Mouse (Mus musculus) testis, postnatal 14 days (tissue): ENCODE results near the gene Phf2.
"Not testable (repeated sequence)": the region's sequence is repeated elsewhere in the genome, so short reads cannot be mapped to it uniquely, and the experiment has no call there.

Experiments
- DNase-seq: peaks from one replicate; pipeline ENCODE4 v3.0.0; 2021; ENCODE audit warnings: low spot score

Phf2 gene

DNA sequence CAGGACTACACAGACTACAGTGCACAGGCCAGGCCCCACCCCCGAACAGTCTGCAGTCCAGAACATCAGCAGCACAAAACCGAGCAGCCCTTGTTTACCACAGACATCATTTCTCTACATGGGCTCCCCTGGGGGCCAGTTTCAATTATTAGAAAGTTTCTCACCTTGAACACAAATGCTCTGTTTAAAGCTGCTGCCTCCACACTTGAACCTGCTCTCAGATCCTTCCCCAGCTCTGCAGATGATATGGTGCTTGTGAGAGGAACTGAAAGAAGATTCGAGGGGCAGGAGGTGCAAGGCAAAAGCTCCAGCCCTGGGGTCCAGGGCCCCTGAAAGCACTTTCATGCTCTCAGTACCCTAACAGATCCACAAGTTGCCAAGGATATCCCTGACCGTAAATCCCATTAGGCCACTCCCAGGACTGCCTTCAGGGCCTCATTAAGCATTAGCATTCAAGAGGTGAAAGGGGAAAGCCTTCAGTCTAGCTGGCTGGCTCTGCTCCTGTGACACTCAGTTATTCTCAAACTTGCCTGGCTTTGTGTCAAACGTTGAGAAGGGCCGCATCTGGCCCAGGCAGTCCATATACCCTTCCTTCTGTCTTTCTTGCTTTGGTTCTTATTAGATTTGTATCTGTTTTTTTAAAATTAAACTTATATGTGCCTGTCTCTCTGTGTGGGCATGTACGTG lies 13.5 kb downstream of the Phf2 start:
- no peak for DNase-seq

DNA sequence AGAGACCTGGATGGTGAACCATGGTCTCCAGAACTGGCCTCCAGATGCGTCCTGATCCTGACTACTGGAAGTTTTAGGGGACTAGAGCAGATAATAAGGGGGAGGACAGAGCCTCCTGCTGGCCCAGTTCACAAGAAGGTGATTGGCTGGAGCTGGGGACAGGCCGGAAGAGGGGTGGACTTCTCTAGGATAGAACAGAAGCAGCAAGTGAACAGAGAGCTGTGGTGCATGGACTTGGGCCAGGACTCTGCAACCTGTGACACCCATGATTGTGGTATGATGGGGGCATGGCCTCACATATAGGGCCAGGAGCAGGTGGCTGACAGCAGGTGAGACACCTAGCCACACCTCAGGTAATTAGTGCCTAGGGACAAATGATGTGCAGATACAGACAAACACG lies 17.0 kb downstream of the Phf2 start:
- DNase-seq: no peak

- no peak for DNase-seq
Measured at GRCm38 (mm10) chr13:48853475-48853874, 17.4 kb downstream of the Phf2 start.

DNA sequence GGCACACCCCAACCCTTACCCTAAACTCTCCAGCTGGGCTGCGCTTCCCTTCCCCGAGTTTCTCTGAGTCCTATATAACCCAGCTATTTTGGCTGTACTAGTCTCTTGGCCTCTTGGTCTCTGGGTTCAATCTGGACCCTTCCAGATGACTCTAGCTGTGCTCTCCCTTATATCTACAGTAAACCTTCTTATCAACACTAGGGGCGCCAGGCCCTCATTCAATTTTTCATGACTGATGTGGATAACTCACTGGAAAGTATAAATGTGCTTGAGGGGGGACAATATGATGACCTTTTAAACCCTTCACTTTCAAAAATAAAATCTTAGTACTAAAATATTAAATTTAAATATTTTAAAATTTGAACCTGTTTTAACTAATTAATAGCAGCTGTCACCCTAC lies 18.1 kb downstream of the Phf2 start:
- no peak for DNase-seq

DNA sequence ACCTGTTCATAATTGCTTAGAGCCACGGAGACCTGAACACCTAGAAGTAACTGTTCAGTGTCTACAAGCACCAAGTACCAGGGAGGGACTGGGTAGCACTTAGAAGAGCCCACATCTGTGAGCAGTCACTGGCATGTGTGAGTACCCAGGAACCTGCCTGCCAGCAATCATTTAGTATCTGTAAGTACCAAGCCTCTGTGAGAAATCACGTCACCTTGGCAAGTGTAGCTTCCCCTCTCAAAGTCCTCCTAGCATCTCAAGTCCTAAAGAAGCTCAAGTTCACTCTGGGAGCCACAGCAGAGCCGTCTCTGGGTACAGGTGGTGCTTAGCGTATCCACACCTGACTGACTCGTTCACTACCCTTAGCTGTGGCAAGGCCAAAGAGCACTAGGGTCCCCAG lies 19.2 kb downstream of the Phf2 start:
- no peak for DNase-seq

- DNase-seq: no peak
Measured at GRCm38 (mm10) chr13:48850771-48851170, 20.1 kb downstream of the Phf2 start.

DNA sequence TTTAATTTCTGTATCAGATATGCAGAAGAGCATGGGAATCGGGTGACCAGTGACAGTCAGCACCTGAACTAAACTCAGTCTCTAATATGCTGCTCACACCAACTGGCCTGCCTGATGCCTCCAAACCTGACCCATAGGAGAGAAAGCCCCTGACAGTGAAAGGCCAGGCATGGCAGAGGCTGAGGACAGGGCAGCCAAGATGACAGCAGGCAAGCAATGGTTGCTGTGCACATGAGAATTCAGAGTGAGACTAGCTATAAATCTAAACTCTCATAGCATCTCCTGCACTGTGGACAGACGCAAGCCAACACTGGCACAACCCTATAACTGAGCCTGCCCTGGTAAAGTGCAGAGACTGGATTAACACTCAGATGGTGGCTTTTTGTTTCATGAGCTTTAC lies 20.6 kb downstream of the Phf2 start:
- DNase-seq: no peak

DNA sequence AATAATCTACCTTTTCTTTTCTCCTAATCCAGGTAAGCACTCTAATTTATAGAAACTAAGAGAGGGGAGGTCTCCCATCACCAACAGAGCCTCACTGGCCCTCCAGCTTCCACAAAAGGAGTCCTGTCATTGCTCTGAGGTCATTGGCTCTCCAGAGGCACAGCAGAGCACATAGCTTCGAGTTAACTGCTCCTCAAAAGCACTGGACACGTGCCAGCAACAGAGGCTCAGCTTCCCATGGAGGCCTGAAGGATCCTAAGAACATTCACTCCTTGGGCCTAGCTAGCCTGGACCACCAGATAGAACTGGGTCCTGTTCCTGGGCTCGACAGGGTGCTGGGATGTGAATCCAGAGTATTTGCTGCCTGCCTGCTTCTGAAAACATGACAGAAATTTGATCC lies 21.8 kb downstream of the Phf2 start:
- DNase-seq: no peak

DNA sequence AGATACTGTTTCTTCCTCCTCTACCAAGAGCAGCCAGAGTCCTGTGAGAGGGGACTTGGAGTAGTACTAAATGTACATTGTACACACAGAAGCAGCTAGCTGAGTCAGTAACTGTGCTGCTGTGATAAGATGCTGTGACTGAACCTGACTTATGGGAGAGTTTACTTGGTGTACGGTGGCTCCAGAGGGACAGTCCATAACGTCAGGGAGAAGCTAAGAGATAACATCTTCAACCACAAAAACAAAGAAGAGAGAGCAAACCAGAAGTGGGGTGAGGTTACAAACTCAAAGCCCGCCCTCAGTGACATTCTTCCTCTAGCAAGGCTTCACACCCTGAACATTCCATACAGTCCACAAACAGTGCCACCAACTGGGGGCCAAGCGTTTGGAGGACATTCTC lies 25.6 kb downstream of the Phf2 start:
- no peak for DNase-seq

DNA sequence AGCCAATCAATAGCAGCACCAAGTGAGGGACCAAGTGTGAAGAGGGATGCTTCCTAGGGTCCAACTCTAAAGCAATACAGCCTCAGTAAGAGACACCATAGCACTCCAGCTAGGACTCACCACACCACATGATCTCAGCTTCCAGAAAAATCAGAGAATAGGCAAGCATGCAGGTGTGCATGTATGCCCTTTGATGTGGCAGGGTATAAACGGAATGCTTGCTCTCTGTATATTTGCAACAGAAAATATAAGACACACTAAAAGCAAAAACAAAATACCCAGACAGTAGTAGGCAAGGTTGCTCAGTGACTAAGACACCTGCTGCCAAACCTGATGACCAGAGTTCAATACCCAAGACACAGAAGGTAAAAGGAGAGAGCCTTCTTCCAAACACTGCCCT lies 27.4 kb downstream of the Phf2 start:
- no peak for DNase-seq

- no peak for DNase-seq
Measured at GRCm38 (mm10) chr13:48841905-48842592, 28.9 kb downstream of the Phf2 start.

- DNase-seq: no peak
Measured at GRCm38 (mm10) chr13:48838284-48838683, 32.6 kb downstream of the Phf2 start.

DNA sequence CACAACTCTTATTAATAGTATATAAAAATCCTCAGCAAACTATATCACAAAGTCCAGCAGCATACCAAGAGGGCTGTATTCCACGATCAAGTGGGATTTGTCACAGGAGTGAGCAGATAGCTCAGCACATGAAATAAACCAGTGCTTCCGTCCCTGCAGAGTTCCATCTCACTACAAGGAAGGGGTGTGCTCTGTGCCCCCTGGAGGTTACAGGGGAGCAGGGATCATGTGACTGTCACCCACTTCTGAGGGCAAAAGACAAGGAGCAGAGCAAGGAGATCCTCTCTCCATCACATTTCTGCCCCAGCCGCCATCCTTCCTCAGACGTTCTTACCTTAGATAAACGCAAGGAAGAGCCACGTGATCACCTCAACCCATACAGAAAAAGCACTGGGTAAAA lies 33.4 kb downstream of the Phf2 start:
- DNase-seq: no peak

DNA sequence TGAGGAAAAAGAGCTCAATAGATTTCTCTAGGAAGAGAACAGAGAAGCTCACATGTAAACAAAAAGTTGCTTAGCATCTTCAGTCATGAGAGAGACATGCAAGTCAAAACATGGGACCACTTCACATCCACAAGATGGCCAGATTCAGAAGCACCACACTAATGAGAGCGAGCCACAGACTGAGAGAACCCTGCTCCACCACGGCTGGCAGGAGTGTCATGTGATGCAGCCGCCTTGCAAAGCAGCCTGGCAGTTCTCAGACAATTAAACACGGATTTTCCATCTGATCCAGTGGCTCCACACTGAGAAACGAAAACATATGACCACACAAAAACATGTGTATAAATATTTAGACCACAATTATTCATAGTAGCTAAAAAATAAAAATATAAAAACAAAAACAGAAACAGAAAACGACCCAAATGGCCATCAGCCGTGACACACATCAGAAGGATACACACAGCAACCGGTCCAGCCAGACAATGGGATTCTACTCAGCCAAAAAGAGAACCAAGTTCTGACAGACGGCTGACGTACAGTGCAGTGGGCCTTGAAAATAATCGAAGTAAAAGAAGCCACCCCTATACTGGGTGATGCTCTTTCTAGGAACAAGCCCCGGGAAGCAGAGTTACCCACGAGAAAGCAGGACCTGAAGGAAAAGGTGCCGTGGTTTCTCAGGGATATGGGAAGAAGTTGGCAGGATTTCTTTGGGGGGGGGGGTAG lies 40.2 kb downstream of the Phf2 start:
- no peak for DNase-seq

GRCm38 (mm10) chr13:48829780-48830179 lies 41.1 kb downstream of the Phf2 start:
- no peak for DNase-seq

DNA sequence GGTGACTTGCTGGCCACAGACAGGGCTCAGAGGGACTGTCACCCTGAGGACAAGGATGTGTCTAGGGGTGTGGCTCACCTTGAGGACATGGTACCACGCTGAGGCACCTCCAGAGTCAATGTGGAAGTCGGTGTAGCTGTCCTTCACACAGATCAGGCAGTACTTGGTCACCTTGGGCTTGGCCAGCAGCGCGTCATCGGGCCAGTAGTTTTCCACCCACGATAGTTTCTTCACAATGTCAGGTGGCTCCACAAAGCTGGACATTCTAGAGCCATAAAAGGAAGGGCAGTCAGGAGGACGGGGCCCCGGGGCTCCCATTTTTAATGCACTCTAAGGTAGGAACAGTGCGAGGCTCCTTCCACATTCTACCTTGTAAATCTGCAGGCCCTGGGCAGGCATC lies 48.0 kb downstream of the Phf2 start:
- no peak for DNase-seq

DNA sequence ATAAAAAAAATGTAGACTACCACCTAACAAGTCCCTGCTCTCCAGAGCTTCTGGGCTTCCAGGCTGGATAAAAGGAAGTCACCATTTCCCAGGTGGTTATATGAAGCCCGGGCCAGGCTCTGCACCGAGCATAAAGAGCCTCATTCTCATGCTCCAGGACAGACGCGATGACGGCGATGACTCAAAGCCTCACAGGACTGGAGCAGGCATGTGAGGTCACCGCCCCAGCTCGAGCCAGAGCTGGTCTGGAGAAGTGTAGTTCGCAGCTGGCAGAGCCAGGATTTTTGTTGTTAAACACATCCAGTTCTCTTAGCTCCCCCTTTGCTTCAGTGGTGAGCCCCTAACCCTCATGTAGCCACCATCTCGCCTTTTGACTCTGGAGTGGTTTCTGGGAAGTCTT lies 48.6 kb downstream of the Phf2 start:
- DNase-seq: no peak

- DNase-seq: no peak
Measured at GRCm38 (mm10) chr13:48819131-48819530, 51.8 kb downstream of the Phf2 start.

DNA sequence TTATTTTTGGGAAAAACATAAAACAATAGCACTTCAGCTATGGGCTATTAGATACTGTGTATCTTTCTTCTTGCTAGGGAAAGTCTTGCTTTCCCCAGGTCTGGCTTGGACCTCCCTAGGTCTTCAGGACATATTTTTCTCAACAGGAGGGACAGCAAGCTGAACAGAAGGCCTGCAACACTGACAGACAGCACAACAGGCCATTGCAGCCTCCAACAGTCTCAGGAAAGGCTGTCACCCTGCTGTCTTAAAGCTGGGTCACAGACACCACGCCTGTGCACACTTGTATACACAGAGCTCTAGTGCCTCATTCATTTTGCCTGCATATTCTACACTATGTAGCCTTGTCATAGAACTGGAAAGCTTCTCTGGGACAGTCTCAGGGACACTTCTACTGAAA lies 56.5 kb downstream of the Phf2 start:
- DNase-seq: no peak

DNA sequence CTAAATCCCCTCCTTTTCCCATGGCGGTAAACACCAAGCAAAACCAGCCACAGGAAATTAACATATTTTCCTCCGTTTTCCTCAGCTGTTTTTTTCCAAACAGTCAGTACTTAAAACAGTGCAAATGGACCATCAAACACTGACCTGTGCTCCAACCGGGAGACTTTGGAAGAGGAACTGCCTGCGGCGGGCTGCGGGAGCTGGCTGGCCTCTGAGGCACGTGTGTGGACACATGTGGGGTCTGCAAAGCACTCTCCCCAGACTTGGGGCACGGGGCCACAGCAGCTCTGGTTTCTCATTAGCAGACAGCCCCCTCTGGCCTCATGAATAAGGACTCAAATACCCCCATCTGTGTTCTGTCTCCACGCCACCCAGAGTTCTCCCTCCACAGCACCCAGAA lies 59.9 kb downstream of the Phf2 start:
- DNase-seq: no peak

DNA sequence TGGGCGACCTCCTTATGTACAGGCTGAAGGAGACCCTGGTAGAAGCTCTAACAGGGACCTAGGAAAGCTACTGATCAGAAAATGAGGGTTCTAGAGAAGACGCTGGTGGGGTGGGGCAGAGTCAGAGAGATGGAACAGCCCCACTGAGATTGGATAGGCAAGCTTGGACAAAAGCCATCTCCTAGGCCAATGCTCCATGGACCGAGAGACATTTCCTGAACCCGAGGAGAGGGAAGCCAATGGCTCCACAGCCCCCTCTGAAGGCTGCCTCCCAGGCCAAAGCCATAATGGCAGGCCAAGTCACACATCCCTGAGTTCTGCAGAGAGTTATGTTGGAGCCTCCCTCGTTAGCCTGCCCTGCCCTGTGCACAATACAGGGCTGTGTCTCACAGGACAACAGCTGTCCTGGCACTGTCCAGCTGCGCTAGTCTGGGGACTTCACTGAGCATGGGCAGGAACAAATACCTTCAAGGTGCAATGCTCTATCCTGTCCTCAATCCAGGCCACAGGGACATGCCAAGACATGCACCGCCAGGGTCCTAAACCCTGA lies 60.6 kb downstream of the Phf2 start:
- DNase-seq: no peak

DNA sequence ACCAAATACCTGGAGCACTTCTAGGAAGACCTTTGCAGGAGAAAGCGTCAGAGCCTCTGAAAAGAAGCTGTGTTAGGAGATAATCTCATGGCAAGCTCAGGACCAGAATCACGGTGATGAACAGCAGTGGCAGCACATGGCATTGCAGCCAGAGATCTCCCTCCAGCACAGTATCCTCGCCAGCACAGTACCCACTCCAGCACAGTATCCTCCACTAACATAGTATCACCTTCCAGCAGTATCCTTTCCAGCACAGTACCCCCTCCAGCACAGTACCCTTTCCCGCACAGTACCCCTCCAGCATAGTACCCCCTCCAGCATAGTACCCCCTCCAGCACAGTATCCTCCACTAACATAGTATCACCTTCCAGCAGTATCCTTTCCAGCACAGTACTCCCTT lies 61.3 kb downstream of the Phf2 start:
- not testable (repeated sequence) for DNase-seq

DNA sequence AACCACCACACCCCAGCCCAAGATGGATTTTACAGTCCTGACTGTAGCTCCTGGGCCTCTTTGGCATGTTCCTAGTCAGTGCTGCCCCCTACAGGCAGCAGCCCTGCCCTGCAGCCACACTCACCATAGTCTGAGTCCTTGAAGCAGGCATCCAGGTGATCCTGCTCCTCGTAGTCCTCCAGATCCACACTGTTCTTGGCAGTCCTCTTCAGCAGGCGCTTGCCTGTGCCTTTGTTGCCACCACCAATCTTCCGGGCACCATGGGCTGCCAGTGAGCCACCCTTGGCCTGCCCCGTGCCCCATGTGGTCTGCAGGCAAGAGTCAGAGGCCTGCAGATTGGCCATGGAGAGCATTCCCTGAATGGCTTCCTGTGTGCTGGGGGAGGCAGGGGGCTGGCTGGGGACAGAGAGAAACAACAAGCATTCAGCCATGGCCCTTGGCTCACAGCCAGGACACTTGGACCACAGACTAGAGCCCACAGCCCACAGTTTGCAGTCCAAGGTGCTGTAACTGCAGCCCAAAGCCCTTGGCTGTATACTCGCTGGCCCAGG lies 63.4 kb downstream of the Phf2 start:
- DNase-seq: peak; percentile 38
